Mouse (Mus musculus) myocyte (in vitro differentiated cells): Measurements from ENCODE around the gene Banp. TPM values are rescaled to one million over a fixed set of nuclear protein-coding genes. Genes with fewer than 3 reads are reported as not detected.

Source experiments
- H3K27me3 ChIP-seq: one replicate; pipeline ENCODE4 v1.6.1; 2011; ENCODE audit not compliant: control insufficient read depth, insufficient read depth, insufficient read length
- H3K36me3 ChIP-seq: one replicate; pipeline ENCODE4 v1.6.1; 2011; ENCODE audit not compliant: control insufficient read depth, insufficient read depth
- H3K4me2 ChIP-seq: one replicate; pipeline ENCODE4 v1.6.1; 2011; ENCODE audit warnings: low read depth, control low read depth
- H3K4me3 ChIP-seq: one replicate; pipeline ENCODE4 v1.5.1; 2011; ENCODE audit warnings: mild to moderate bottlenecking, control low read depth, moderate library complexity
- H3K79me2 ChIP-seq: one replicate; pipeline ENCODE4 v1.6.1; 2011; ENCODE audit not compliant: control insufficient read depth, insufficient read depth
- H3ac ChIP-seq: one replicate; pipeline ENCODE4 v1.6.1; 2011; ENCODE audit not compliant: control insufficient read depth, insufficient read length
- CEBPB ChIP-seq: IDR thresholded peaks from 2 replicates; pipeline ENCODE4 v1.6.1; 2011; ENCODE audit warnings: mild to moderate bottlenecking, moderate library complexity; ENCODE audit not compliant: poor library complexity, insufficient read depth, severe bottlenecking
- E2F4 ChIP-seq: IDR thresholded peaks from one replicate; pipeline ENCODE4 v1.6.1; 2011; ENCODE audit warnings: mild to moderate bottlenecking, control low read depth, moderate library complexity; ENCODE audit not compliant: insufficient read depth
- MAX ChIP-seq: IDR thresholded peaks from one replicate; pipeline ENCODE4 v1.6.1; 2011; ENCODE audit warnings: low read depth, mild to moderate bottlenecking, control low read depth
- MYOD1 ChIP-seq, 3 experiments: IDR thresholded peaks; one replicate each; pipeline ENCODE4 v1.6.1; 2011; ENCODE audit warnings: control low read depth in 2 of 3, low read depth in 2 of 3, mild to moderate bottlenecking in 2 of 3, moderate library complexity in 1 of 3; ENCODE audit not compliant: insufficient read length in 2 of 3, control insufficient read depth in 1 of 3
- MYOG ChIP-seq, 3 experiments: IDR thresholded peaks; one replicate each; pipeline ENCODE4 v1.6.1; 2011; ENCODE audit warnings: control low read depth in 2 of 3, low read depth in 2 of 3, mild to moderate bottlenecking in 2 of 3; ENCODE audit not compliant: insufficient read length in 2 of 3, control insufficient read depth in 1 of 3, insufficient read depth in 1 of 3
- POLR2A ChIP-seq: IDR thresholded peaks from one replicate; pipeline ENCODE4 v1.6.1; 2011; ENCODE audit warnings: low read depth, mild to moderate bottlenecking, control low read depth, moderate library complexity; ENCODE audit not compliant: insufficient read length
- POLR2AphosphoS2 ChIP-seq: IDR thresholded peaks from one replicate; pipeline ENCODE4 v1.6.1; 2011; ENCODE audit warnings: low read depth, control low read depth; ENCODE audit not compliant: insufficient read length
- REST ChIP-seq: IDR thresholded peaks from one replicate; pipeline ENCODE4 v1.6.1; 2011; ENCODE audit warnings: mild to moderate bottlenecking, control low read depth, moderate library complexity; ENCODE audit not compliant: insufficient read depth, insufficient read length
- SRF ChIP-seq: IDR thresholded peaks from one replicate; pipeline ENCODE4 v1.6.1; 2011; ENCODE audit warnings: low read depth; ENCODE audit not compliant: control insufficient read depth, insufficient read length
- TCF12 ChIP-seq: IDR thresholded peaks from one replicate; pipeline ENCODE4 v1.6.1; 2011; ENCODE audit warnings: mild to moderate bottlenecking, control low read depth; ENCODE audit not compliant: poor library complexity, insufficient read depth, severe bottlenecking
- TCF3 ChIP-seq: IDR thresholded peaks from one replicate; pipeline ENCODE4 v1.6.1; 2011; ENCODE audit warnings: low read depth, control low read depth; ENCODE audit not compliant: insufficient read length
- USF1 ChIP-seq: IDR thresholded peaks from one replicate; pipeline ENCODE4 v1.6.1; 2011; ENCODE audit warnings: low read depth, mild to moderate bottlenecking, control low read depth, moderate library complexity
- polyA plus RNA-seq: library from polyadenylated mRNA; unstranded; fragments of >200 nt; fragmentation: generic; extraction: Trizol; gene quantifications from one replicate; pipeline ENCODE4 v1.2.1, GENCODE M21; 2012; ENCODE audit warnings: missing spikeins

Gene Banp
- polyA plus RNA-seq, 1 experiment, result 30.3 TPM

- no peak for TF ChIP-seq MYOG (IDR thresholded peaks at IDR 0.05; ENCODE audit: control insufficient read depth in 1 of 3, insufficient read depth in 1 of 3, insufficient read length in 2 of 3, low read depth in 2 of 3)
- TF ChIP-seq MAX, result no peak
- TF ChIP-seq REST, result no peak
- TF ChIP-seq POLR2AphosphoS2, result no peak
- TF ChIP-seq SRF, result no peak
- TF ChIP-seq TCF3, result no peak
- TF ChIP-seq POLR2A, result no peak
- TF ChIP-seq E2F4, result no peak
- no peak for TF ChIP-seq USF1
- no peak for TF ChIP-seq MYOD1 (IDR thresholded peaks at IDR 0.05; ENCODE audit: control insufficient read depth in 1 of 3, insufficient read length in 2 of 3, low read depth in 2 of 3)
- no peak for TF ChIP-seq CEBPB
- TF ChIP-seq TCF12, result no peak
- H3K36me3 ChIP-seq, result peaks cover 6% of the 10 kb centered on the region
- no peak overlapping the region for H3K4me2 ChIP-seq
- H3K79me2 ChIP-seq, result no peaks in the 10 kb centered on the region
- no peak overlapping the region for H3ac ChIP-seq
- H3K4me3 ChIP-seq, result no peak overlapping the region
- H3K27me3 ChIP-seq, result no peaks in the 10 kb centered on the region
These were observed 43.4 kb downstream of the Banp start for GRCm38 (mm10) chr8:121992911-121993310.

DNA sequence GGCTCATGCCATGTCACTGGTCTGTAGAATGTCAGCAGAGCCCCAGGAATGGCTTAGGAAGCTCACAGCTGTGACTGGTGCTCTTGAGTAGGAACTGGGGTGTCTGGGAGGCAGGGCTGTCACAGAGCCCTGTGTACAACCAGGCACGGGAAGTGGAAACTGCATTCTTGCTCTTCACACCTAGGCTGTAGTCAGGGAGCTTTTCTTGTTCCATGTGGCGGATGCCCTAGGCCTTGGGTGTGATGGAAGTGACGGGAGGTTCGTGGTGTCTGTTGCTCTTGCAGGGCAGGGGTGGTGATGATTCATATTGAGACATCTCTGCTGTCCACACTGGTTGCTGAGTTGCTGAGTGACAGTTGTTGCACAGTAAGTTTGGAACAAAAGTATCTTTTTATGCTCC, 45.6 kb downstream of the Banp start:
- Histone ChIP-seq H3K79me2 (no peaks in the 10 kb centered on the region), H3ac (no peak overlapping the region), H3K4me3 (no peak overlapping the region), H3K4me2 (no peak overlapping the region), H3K36me3 (peaks cover 5% of the 10 kb centered on the region), H3K27me3 (no peaks in the 10 kb centered on the region)
- TF ChIP-seq MYOD1 (IDR thresholded peaks at IDR 0.05; ENCODE audit: control insufficient read depth in 1 of 3, insufficient read length in 2 of 3, low read depth in 2 of 3), result no peak

DNA sequence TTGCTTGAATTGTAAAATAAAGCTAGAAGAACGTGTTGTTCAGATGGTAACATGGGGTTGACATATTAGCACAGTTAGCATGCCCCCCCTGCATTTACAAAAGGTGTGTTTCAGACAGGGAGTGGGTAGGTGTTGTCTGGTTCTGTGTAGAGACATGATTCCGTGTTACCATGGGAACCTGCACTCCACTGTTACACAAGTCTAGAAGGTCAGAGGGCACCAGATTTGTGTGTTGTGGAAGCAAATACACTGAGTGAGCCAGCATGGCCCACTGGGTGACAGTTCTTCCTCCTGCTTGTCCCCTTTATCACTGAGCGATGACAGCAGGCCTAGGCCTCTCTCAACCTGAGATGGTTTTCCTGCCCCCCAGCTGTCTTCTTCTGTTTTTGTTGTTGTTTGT, 46.3 kb downstream of the Banp start:
- H3K4me2 ChIP-seq, result no peak overlapping the region
- no peak overlapping the region for H3K4me3 ChIP-seq
- H3K36me3 ChIP-seq, result peaks cover 5% of the 10 kb centered on the region
- H3K79me2 ChIP-seq, result no peaks in the 10 kb centered on the region
- no peaks in the 10 kb centered on the region for H3K27me3 ChIP-seq
- H3ac ChIP-seq, result no peak overlapping the region
- TF ChIP-seq POLR2A, result no peak
- no peak for TF ChIP-seq MYOD1 (IDR thresholded peaks at IDR 0.05; ENCODE audit: control insufficient read depth in 1 of 3, insufficient read length in 2 of 3, low read depth in 2 of 3)
- no peak for TF ChIP-seq E2F4
- TF ChIP-seq REST, result no peak
- no peak for TF ChIP-seq USF1
- TF ChIP-seq MAX, result no peak
- no peak for TF ChIP-seq SRF
- TF ChIP-seq TCF3, result no peak
- TF ChIP-seq CEBPB, result no peak
- no peak for TF ChIP-seq TCF12
- no peak for TF ChIP-seq MYOG (IDR thresholded peaks at IDR 0.05; ENCODE audit: control insufficient read depth in 1 of 3, insufficient read depth in 1 of 3, insufficient read length in 2 of 3, low read depth in 2 of 3)

DNA sequence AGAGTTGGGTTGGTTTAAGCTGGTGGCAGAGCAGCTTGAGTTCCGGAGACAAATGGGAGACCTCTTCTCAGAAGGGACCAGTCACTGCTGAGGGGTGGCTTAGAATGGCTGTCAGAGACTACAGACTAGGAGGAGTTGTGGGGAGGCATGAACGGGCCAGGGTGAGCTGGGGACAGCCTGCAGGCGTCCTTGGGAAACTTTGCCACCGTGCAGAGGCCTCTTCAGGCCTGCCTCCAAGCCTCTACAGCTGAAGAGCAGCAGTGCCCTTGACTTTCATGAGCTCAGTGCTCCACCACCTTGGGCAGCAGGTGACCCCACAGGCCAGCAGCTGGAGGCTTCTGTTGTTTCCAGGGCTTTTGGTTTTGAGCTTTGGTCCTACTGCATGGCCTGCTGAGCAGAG, 49.1 kb downstream of the Banp start:
- no peak for TF ChIP-seq MAX
- TF ChIP-seq POLR2AphosphoS2, result no peak
- TF ChIP-seq MYOD1 (IDR thresholded peaks at IDR 0.05; ENCODE audit: control insufficient read depth in 1 of 3, insufficient read length in 2 of 3, low read depth in 2 of 3), result no peak
- TF ChIP-seq REST, result no peak
- TF ChIP-seq MYOG (IDR thresholded peaks at IDR 0.05; ENCODE audit: control insufficient read depth in 1 of 3, insufficient read depth in 1 of 3, insufficient read length in 2 of 3, low read depth in 2 of 3), result no peak
- TF ChIP-seq USF1, result no peak
- TF ChIP-seq E2F4, result no peak
- no peak for TF ChIP-seq TCF12
- TF ChIP-seq TCF3, result no peak
- TF ChIP-seq POLR2A, result no peak
- TF ChIP-seq CEBPB, result no peak
- no peaks in the 10 kb centered on the region for H3K79me2 ChIP-seq
- peaks cover 11% of the 10 kb centered on the region for H3K36me3 ChIP-seq
- no peak overlapping the region for H3ac ChIP-seq
- H3K4me2 ChIP-seq, result no peak overlapping the region
- no peak overlapping the region for H3K4me3 ChIP-seq
- no peaks in the 10 kb centered on the region for H3K27me3 ChIP-seq

DNA sequence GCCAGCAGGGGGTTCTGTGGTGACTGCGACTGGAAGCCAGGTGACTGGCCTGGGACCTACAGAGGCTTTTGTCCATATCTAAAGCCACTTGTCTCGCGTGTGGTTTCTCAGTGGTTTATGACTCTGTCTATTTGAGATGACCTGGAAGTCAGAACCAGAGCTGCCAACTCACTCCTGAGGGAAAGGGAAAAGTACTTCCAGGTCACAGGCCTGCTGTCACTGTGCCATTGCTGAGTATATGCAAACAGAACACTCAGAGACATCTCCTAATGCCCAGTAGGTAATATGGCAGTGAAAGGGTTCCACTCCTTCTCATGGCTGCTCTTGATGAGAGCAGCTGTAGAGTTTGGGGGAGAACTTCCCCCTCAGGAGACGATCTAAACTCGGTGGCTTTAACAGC, 49.7 kb downstream of the Banp start:
- H3ac ChIP-seq, result no peak overlapping the region
- H3K79me2 ChIP-seq, result no peaks in the 10 kb centered on the region
- H3K36me3 ChIP-seq, result peaks cover 11% of the 10 kb centered on the region
- H3K4me3 ChIP-seq, result no peak overlapping the region
- TF ChIP-seq TCF3, result no peak
- TF ChIP-seq MYOD1 (IDR thresholded peaks at IDR 0.05; ENCODE audit: control insufficient read depth in 1 of 3, insufficient read length in 2 of 3, low read depth in 2 of 3), result no peak
- no peak for TF ChIP-seq TCF12
- no peak for TF ChIP-seq CEBPB
- TF ChIP-seq MAX, result no peak
- no peak for TF ChIP-seq E2F4
- no peak for TF ChIP-seq REST
- TF ChIP-seq POLR2AphosphoS2, result no peak
- no peaks in the 10 kb centered on the region for H3K27me3 ChIP-seq
- no peak overlapping the region for H3K4me2 ChIP-seq
